Mouse (Mus musculus) forebrain, embryonic 11.5 days (tissue): Measurements from ENCODE around the gene Wdcp. TPM values are rescaled to one million over a fixed set of nuclear protein-coding genes. Genes with fewer than 3 reads are reported as not detected.
"Not testable (repeated sequence)": the region's sequence is repeated elsewhere in the genome, so short reads cannot be mapped to it uniquely, and the experiment has no call there.

Source experiments
- ATAC-seq: fragments of 200-750 bp; cut with Nextera tagmentation; replicated peaks from 2 replicates; pipeline ENCODE4 v1.8.0; 2017; ENCODE audit warnings: moderate TSS enrichment; ENCODE audit not compliant: low FRiP score
- DNase-seq: peaks from one replicate; pipeline ENCODE4 v3.0.0-alpha.2; 2017; ENCODE audit warnings: low spot score
- H3K27ac ChIP-seq: fragments of 300-500 bp; sonication (generic); 2 replicates; pipeline ENCODE4 v1.5.1; 2014; ENCODE audit warnings: low read depth, low read length
- H3K27me3 ChIP-seq: fragments of 300-500 bp; sonication (generic); 2 replicates; pipeline ENCODE4 v1.6.1; 2014; ENCODE audit warnings: mild to moderate bottlenecking, low read length, mixed read lengths; ENCODE audit not compliant: control insufficient read depth, insufficient read depth
- H3K36me3 ChIP-seq: fragments of 300-500 bp; sonication (generic); 2 replicates; pipeline ENCODE4 v1.6.1; 2014; ENCODE audit warnings: mild to moderate bottlenecking, low read length, moderate library complexity, mixed read lengths; ENCODE audit not compliant: control insufficient read depth, insufficient read depth
- H3K4me1 ChIP-seq: fragments of 300-500 bp; sonication (generic); replicated peaks from 2 replicates; pipeline ENCODE4 v1.6.1; 2014; ENCODE audit warnings: low read length, mixed read lengths; ENCODE audit not compliant: control insufficient read depth, insufficient read depth
- H3K4me2 ChIP-seq: fragments of 300-500 bp; sonication (generic); 2 replicates; pipeline ENCODE4 v1.6.1; 2014; ENCODE audit warnings: low read depth, mild to moderate bottlenecking, low read length, moderate library complexity, mixed read lengths; ENCODE audit not compliant: severe bottlenecking
- H3K4me3 ChIP-seq: fragments of 300-500 bp; sonication (generic); 2 replicates; pipeline ENCODE4 v1.5.1; 2014; ENCODE audit warnings: low read depth, low read length
- H3K9ac ChIP-seq: fragments of 300-500 bp; sonication (generic); 2 replicates; pipeline ENCODE4 v1.6.1; 2014; ENCODE audit warnings: low read length
- H3K9me3 ChIP-seq: fragments of 300-500 bp; sonication (generic); 2 replicates; pipeline ENCODE4 v1.6.1; 2016; ENCODE audit warnings: low read length, mixed read lengths; ENCODE audit not compliant: control insufficient read depth
- WGBS: fragments of 180-500 bp; shearing (Covaris S2); extraction: QIAGEN DNeasy Blood & Tissue Kit; methylation state at CpG from one replicate; pipeline ENCODE4 v1.1.7; 2014; 5-methylcytosine and 5-hydroxymethylcytosine counted together
- polyA plus RNA-seq: library from polyadenylated mRNA; unstranded; fragments of >200 nt; fragmentation: Nextera tagmentation; extraction: Ambion mirVana; gene quantifications from 2 replicates; pipeline ENCODE4 v1.2.1, GENCODE M21; 2014

The Wdcp gene
- polyA plus RNA-seq, 1 experiment from 2014 or later, result 20.6 TPM

GRCm38 (mm10) chr12:4873531-4873930 is 30.4 kb downstream of the Wdcp start:
- Histone ChIP-seq H3K9ac (peak overlapping the region; percentile 33; the same call in 1 of the 2 replicates), H3K27me3 (peaks cover 2% of the 10 kb centered on the region; the same call in 1 of the 2 replicates), H3K9me3 (no peaks in the 10 kb centered on the region), H3K4me3 (peak overlapping the region; percentile 29), H3K27ac (no peak overlapping the region), H3K4me1 (peaks cover 6% of the 10 kb centered on the region; the same call in 1 of the 2 replicates), H3K36me3 (no peaks in the 10 kb centered on the region), H3K4me2 (peak overlapping the region; percentile 72; the same call in 1 of the 2 replicates)
- DNase-seq (no peak), ATAC-seq (no peak)
- WGBS, result 69% methylated on average over 6 of the region's 6 CpGs

- 5% methylated on average over 24 of the region's 24 CpGs for WGBS
- no peak within 1 kb of the TSS for H3K27ac ChIP-seq
- DNase-seq, result peak; percentile 84
Measured at GRCm38 (mm10) chr12:4874161-4874927, 31.2 kb downstream of the Wdcp start, which contains the start of gene Mfsd2b. TSS of gene Mfsd2b (minus strand) at chr12:4874359.

GRCm38 (mm10) chr12:4875623-4876022 is 32.5 kb downstream of the Wdcp start:
- H3K36me3 ChIP-seq, result no peaks in the 10 kb centered on the region
- 82% methylated on average over 8 of the region's 8 CpGs for WGBS
- H3K9ac ChIP-seq, result no peak overlapping the region
- peaks cover 6% of the 10 kb centered on the region; the same call in 1 of the 2 replicates for H3K4me1 ChIP-seq
- no peaks in the 10 kb centered on the region for H3K9me3 ChIP-seq
- H3K4me3 ChIP-seq, result no peak overlapping the region
- ATAC-seq (no peak), DNase-seq (no peak)
- peaks cover 2% of the 10 kb centered on the region; the same call in 1 of the 2 replicates for H3K27me3 ChIP-seq
- H3K27ac ChIP-seq, result no peak overlapping the region
- no peak overlapping the region for H3K4me2 ChIP-seq

More at GRCm38 (mm10) chr12:4874161-4874927, 31.2 kb downstream of the Wdcp start, which contains the start of gene Mfsd2b:
- Histone ChIP-seq H3K4me1 (peaks cover 6% of the 10 kb centered on the region; the same call in 1 of the 2 replicates), H3K4me2 (peak within 1 kb of the TSS; percentile 72), H3K27me3 (peaks cover 2% of the 10 kb centered on the region; the same call in 1 of the 2 replicates), H3K9me3 (no peaks in the 10 kb centered on the region), H3K36me3 (no peaks in the 10 kb centered on the region), H3K4me3 (peak within 1 kb of the TSS; percentile 29), H3K9ac (peak within 1 kb of the TSS; percentile 33)
- ATAC-seq, result peak; percentile 87

GRCm38 (mm10) chr12:4878296-4878783 is 35.2 kb downstream of the Wdcp start:
- H3K27me3 ChIP-seq, result peaks cover 2% of the 10 kb centered on the region; the same call in 1 of the 2 replicates
- ATAC-seq, result no peak
- DNase-seq, result no peak
- no peaks in the 10 kb centered on the region for H3K9me3 ChIP-seq
- no peak overlapping the region for H3K9ac ChIP-seq
- H3K27ac ChIP-seq, result no peak overlapping the region
- 76% methylated on average over 9 of the region's 9 CpGs for WGBS
- peaks cover 6% of the 10 kb centered on the region; the same call in 1 of the 2 replicates for H3K4me1 ChIP-seq
- no peaks in the 10 kb centered on the region; the same call in none of the 2 replicates for H3K36me3 ChIP-seq
- H3K4me3 ChIP-seq, result no peak overlapping the region
- H3K4me2 ChIP-seq, result no peak overlapping the region

- Histone ChIP-seq H3K4me1 (peaks cover 5% of the 10 kb centered on the region; the same call in 1 of the 2 replicates), H3K27me3 (no peaks in the 10 kb centered on the region), H3K4me2 (no peak overlapping the region), H3K4me3 (no peak overlapping the region), H3K9me3 (no peaks in the 10 kb centered on the region), H3K36me3 (no peaks in the 10 kb centered on the region; the same call in none of the 2 replicates), H3K27ac (no peak overlapping the region), H3K9ac (no peak overlapping the region)
- no peak for DNase-seq
- ATAC-seq, result no peak
- 95% methylated on average over 5 of the region's 5 CpGs for WGBS
Measured at GRCm38 (mm10) chr12:4879048-4879447, 35.9 kb downstream of the Wdcp start.

GRCm38 (mm10) chr12:4882086-4882485 is 39.0 kb downstream of the Wdcp start:
- no peak overlapping the region for H3K4me2 ChIP-seq
- ATAC-seq (no peak), DNase-seq (no peak)
- H3K9ac ChIP-seq, result no peak overlapping the region
- no peak overlapping the region for H3K4me3 ChIP-seq
- no peaks in the 10 kb centered on the region; the same call in none of the 2 replicates for H3K36me3 ChIP-seq
- no peaks in the 10 kb centered on the region for H3K4me1 ChIP-seq
- no peaks in the 10 kb centered on the region for H3K9me3 ChIP-seq
- no peaks in the 10 kb centered on the region for H3K27me3 ChIP-seq
- WGBS, result 92% methylated on average over 2 of the region's 2 CpGs
- no peak overlapping the region for H3K27ac ChIP-seq

- WGBS, result 92% methylated on average over 1 of the region's 1 CpGs
- H3K4me3 ChIP-seq, result no peak overlapping the region
Measured at GRCm38 (mm10) chr12:4885062-4885461, 42.0 kb downstream of the Wdcp start.

GRCm38 (mm10) chr12:4886581-4886980 is 43.5 kb downstream of the Wdcp start:
- not testable (repeated sequence) for H3K4me3 ChIP-seq, ATAC-seq, H3K27ac ChIP-seq, H3K36me3 ChIP-seq, H3K27me3 ChIP-seq, H3K4me2 ChIP-seq, H3K9ac ChIP-seq, DNase-seq, H3K4me1 ChIP-seq, H3K9me3 ChIP-seq
- 94% methylated on average over 4 of the region's 4 CpGs for WGBS

More at GRCm38 (mm10) chr12:4885062-4885461, 42.0 kb downstream of the Wdcp start:
- Histone ChIP-seq H3K9ac (no peak overlapping the region), H3K27ac (no peak overlapping the region), H3K4me1 (no peaks in the 10 kb centered on the region), H3K4me2 (no peak overlapping the region), H3K27me3 (no peaks in the 10 kb centered on the region), H3K9me3 (no peaks in the 10 kb centered on the region), H3K36me3 (no peaks in the 10 kb centered on the region; the same call in none of the 2 replicates)
- DNase-seq, result no peak
- ATAC-seq, result no peak
